In genomic region chr12:85219905-85220290, GRCm38 (mm10) we compare ENCODE assay signal across 8 mouse cellular contexts. TPM values are rescaled to one million over a fixed set of nuclear protein-coding genes. Genes with fewer than 3 reads are reported as not detected.
DNase-seq lines count a peak whose midpoint lies in the region; ATAC-seq and TF ChIP-seq lines count a peak whose summit lies in the region.

No protein-coding gene starts in this region.

- H3K4me2 ChIP-seq in forebrain, embryonic 13.5 days: peak overlapping the region; percentile 92
- peak overlapping the region; percentile 93 for H3K4me2 ChIP-seq in limb, embryonic 12.5 days

- peak; percentile 24 for ATAC-seq in activated CD4-positive, CD25-positive, alpha-beta regulatory T cell, adult 4 months
- ATAC-seq in forebrain, embryonic 13.5 days: no peak
- ATAC-seq in limb, embryonic 12.5 days (ENCODE audit: insufficient number of reproducible peaks, insufficient read depth, low FRiP score, low TSS enrichment, low read depth): no peak

- no peaks in the 10 kb centered on the region for H3K9me3 ChIP-seq in forebrain, embryonic 13.5 days (replicated peaks)
- H3K9me3 ChIP-seq in limb, embryonic 12.5 days: no peaks in the 10 kb centered on the region

- peaks cover 23% of the 10 kb centered on the region for H3K4me1 ChIP-seq in forebrain, embryonic 13.5 days
- peaks cover 15% of the 10 kb centered on the region for H3K4me1 ChIP-seq in limb, embryonic 12.5 days (replicated peaks)

- WGBS in forebrain, embryonic 13.5 days: 2% methylated on average over 12 of the region's 12 CpGs
- 4% methylated on average over 12 of the region's 12 CpGs for WGBS in limb, embryonic 12.5 days

- peaks cover 41% of the 10 kb centered on the region for H3K36me3 ChIP-seq in forebrain, embryonic 13.5 days (ENCODE audit: poor library complexity, severe bottlenecking)
- H3K36me3 ChIP-seq in limb, embryonic 12.5 days: peaks cover 40% of the 10 kb centered on the region

- peak overlapping the region; percentile 67 for H3K4me3 ChIP-seq in left cerebral cortex, adult 2 months
- peak overlapping the region; percentile 90 for H3K4me3 ChIP-seq in forebrain, embryonic 13.5 days
- peak overlapping the region; percentile 85 for H3K4me3 ChIP-seq in limb, embryonic 12.5 days (replicated peaks)

- intact Hi-C loops in left cerebral cortex, adult 2 months (cut with DNase I): loop anchor here (2.0 kb wide), 1 partner anchor 51 kb away; no protein-coding TSS in a partner anchor
- intact Hi-C loops in left cerebral cortex, postnatal 36 days (cut with DNase I): loop anchor here (5.0 kb wide), 1 partner anchor 48 kb away; no protein-coding TSS in a partner anchor

- peak overlapping the region; percentile 72 for H3K9ac ChIP-seq in forebrain, embryonic 13.5 days
- H3K9ac ChIP-seq in limb, embryonic 12.5 days (replicated peaks): peak overlapping the region; percentile 72

- no peak for TF ChIP-seq CTCF in left cerebral cortex, adult 2 months (IDR thresholded peaks at IDR 0.05)

- no peaks in the 10 kb centered on the region for H3K27me3 ChIP-seq in forebrain, embryonic 13.5 days
- H3K27me3 ChIP-seq in limb, embryonic 12.5 days: no peaks in the 10 kb centered on the region

- H3K27ac ChIP-seq in left cerebral cortex, adult 2 months: peak overlapping the region; percentile 70
- peak overlapping the region; percentile 69; the same call in 1 of the 2 replicates for H3K27ac ChIP-seq in forebrain, embryonic 13.5 days
- peak overlapping the region; percentile 54; the same call in 1 of the 2 replicates for H3K27ac ChIP-seq in limb, embryonic 12.5 days

- DNase-seq in left cerebral cortex, adult 2 months (ENCODE audit: extremely low spot score in 1 of 2, low spot score in 2 of 2): no peak
- DNase-seq in left cerebral cortex, postnatal 36 days (ENCODE audit: low spot score in 2 of 2): no peak
- peak; percentile 29 to 30 for DNase-seq in natural killer cell, adult 2 months (ENCODE audit: low spot score in 2 of 2)
- DNase-seq in ovary, postnatal 36 days (ENCODE audit: low spot score): no peak
- no peak for DNase-seq in layer of hippocampus, adult 9-11 months

RNA-seq across cellular contexts. Expression of gene Eif2b2, which starts 0.6 kb away (rescaled TPM):
- total RNA-seq in left cerebral cortex, adult 2 months (2021): 10 to 100 TPM; 58.5 to 74.0 TPM
- 10 to 100 TPM; 63.0 to 76.6 TPM for total RNA-seq in left cerebral cortex, postnatal 36 days (2021)
- polyA plus RNA-seq in activated CD4-positive, CD25-positive, alpha-beta regulatory T cell, adult 4 months (2017; shearing (Covaris generic)): 10 to 100 TPM; 53.5 to 76.2 TPM
- polyA plus RNA-seq in forebrain, embryonic 13.5 days (2015; fragmentation: Nextera tagmentation; extraction: Ambion mirVana): 93.1 and 100 TPM in 2 replicates
- 80.6 and 83.3 TPM in 2 replicates for polyA plus RNA-seq in limb, embryonic 12.5 days (2016; fragmentation: Nextera tagmentation; extraction: Ambion mirVana)

RNA-seq across cellular contexts. Expression of gene Pgf, which starts 42.3 kb away (rescaled TPM):
- total RNA-seq in left cerebral cortex, adult 2 months (2021): 1 to 10 TPM; 2.6 TPM
- total RNA-seq in left cerebral cortex, postnatal 36 days (2021): 1 to 10 TPM; 2.7 to 2.8 TPM
- polyA plus RNA-seq in activated CD4-positive, CD25-positive, alpha-beta regulatory T cell, adult 4 months (2017; shearing (Covaris generic)): not detected
- polyA plus RNA-seq in forebrain, embryonic 13.5 days (2015; fragmentation: Nextera tagmentation; extraction: Ambion mirVana): 7.0 and 8.3 TPM in 2 replicates
- polyA plus RNA-seq in limb, embryonic 12.5 days (2016; fragmentation: Nextera tagmentation; extraction: Ambion mirVana): 17.0 and 17.8 TPM in 2 replicates

RNA-seq across cellular contexts. Expression of gene Mlh3, which starts 50.5 kb away (rescaled TPM):
- total RNA-seq in left cerebral cortex, adult 2 months (2021): 10 to 100 TPM; 16.6 to 17.4 TPM
- total RNA-seq in left cerebral cortex, postnatal 36 days (2021): 10 to 100 TPM; 15.5 to 17.5 TPM
- 10 to 100 TPM in 1 of 2 experiments, 1 to 10 TPM in 1; 10.0 to 10.4 TPM for polyA plus RNA-seq in activated CD4-positive, CD25-positive, alpha-beta regulatory T cell, adult 4 months (2017; shearing (Covaris generic))
- 7.5 and 9.8 TPM in 2 replicates for polyA plus RNA-seq in forebrain, embryonic 13.5 days (2015; fragmentation: Nextera tagmentation; extraction: Ambion mirVana)
- polyA plus RNA-seq in limb, embryonic 12.5 days (2016; fragmentation: Nextera tagmentation; extraction: Ambion mirVana): 10.9 and 11.1 TPM in 2 replicates

Comparison
In these comparisons a context has a peak if more than half of its experiments do, and no peak if none do; other contexts are left out.
1. DNase-seq: peak in natural killer cell, adult 2 months (2 of 2); none in left cerebral cortex, adult 2 months (0 of 2), left cerebral cortex, postnatal 36 days (0 of 2), ovary, postnatal 36 days (single experiment) and layer of hippocampus, adult 9-11 months (single experiment).
2. Peak in every context shown above with its lines, with median percentiles within 50 percentile points of each other: H3K27ac ChIP-seq and H3K4me3 ChIP-seq.